Mouse (Mus musculus) CH12.LX (cell line): ENCODE results near the gene Grin3b. TPM values are rescaled to one million over a fixed set of nuclear protein-coding genes. Genes with fewer than 3 reads are reported as not detected.

Experiments used
- DNase-seq: peaks from one replicate; pipeline ENCODE4 v3.0.0-alpha.2; 2013; ENCODE audit errors: extremely low read depth
- H3K27ac ChIP-seq: 2 replicates; pipeline ENCODE4 v1.5.1; 2012; ENCODE audit warnings: low read depth, mild to moderate bottlenecking, control low read depth, moderate library complexity; ENCODE audit not compliant: insufficient read depth
- H3K27me3 ChIP-seq: replicated peaks from 2 replicates; pipeline ENCODE3; 2012; ENCODE audit warnings: inconsistent platforms
- H3K36me3 ChIP-seq, 2 experiments: replicated peaks in 1 of 2; 2 replicates each; pipeline versions ENCODE3 to v1.6.1; 2012; ENCODE audit warnings: inconsistent platforms in 1 of 2, low read length in 1 of 2, mild to moderate bottlenecking in 1 of 2, mixed read lengths in 1 of 2, moderate library complexity in 1 of 2; ENCODE audit not compliant: control insufficient read depth in 1 of 2, insufficient read depth in 1 of 2
- H3K4me1 ChIP-seq, 2 experiments: 2 replicates each; pipeline ENCODE4 v1.6.1; 2012; ENCODE audit warnings: inconsistent platforms in 1 of 2, moderate library complexity in 1 of 2; ENCODE audit not compliant: insufficient read depth in 2 of 2, control insufficient read depth in 1 of 2
- H3K4me2 ChIP-seq: 2 replicates; pipeline ENCODE4 v1.6.1; 2012; ENCODE audit warnings: low read depth, mild to moderate bottlenecking, control low read depth; ENCODE audit not compliant: poor library complexity, insufficient read depth, severe bottlenecking
- H3K4me3 ChIP-seq, 3 experiments: fragments of 150-350 bp in 1 of 3; sonication (generic) in 1 of 3; replicated peaks in 1 of 3; 2 replicates each; pipeline versions ENCODE3 to v1.5.1; 2011 to 2012; ENCODE audit warnings: low read depth in 2 of 3, low read length in 2 of 3, mild to moderate bottlenecking in 2 of 3, moderate library complexity in 2 of 3, control low read depth in 1 of 3, improper control_type of control experiment in 1 of 3, inconsistent platforms in 1 of 3, mixed read lengths in 1 of 3; ENCODE audit not compliant: poor library complexity in 1 of 3
- H3K79me2 ChIP-seq: replicated peaks from 2 replicates; pipeline ENCODE4 v1.6.1; 2012; ENCODE audit warnings: mild to moderate bottlenecking, moderate library complexity; ENCODE audit not compliant: control insufficient read depth, poor library complexity, insufficient read depth, severe bottlenecking; ENCODE audit errors: extremely low read depth
- H3K9ac ChIP-seq: 2 replicates; pipeline ENCODE4 v1.6.1; 2012; ENCODE audit warnings: low read depth, mild to moderate bottlenecking, control low read depth, moderate library complexity; ENCODE audit not compliant: insufficient read depth
- H3K9me3 ChIP-seq: replicated peaks from 2 replicates; pipeline ENCODE3; 2012; ENCODE audit warnings: low read length, inconsistent platforms, mixed read lengths
- BHLHE40 ChIP-seq: IDR thresholded peaks from 2 replicates; pipeline ENCODE4 v1.6.1; 2011; ENCODE audit warnings: mild to moderate bottlenecking, low read depth, low read length, improper control_type of control experiment
- CTCF ChIP-seq, 2 experiments: IDR thresholded peaks in 1 of 2; conservative IDR thresholded peaks in 1 of 2; 2 replicates each; pipeline ENCODE4 v1.5.1; 2011 to 2012; ENCODE audit warnings: low read depth in 2 of 2, low read length in 2 of 2, improper control_type of control experiment in 1 of 2, inconsistent platforms in 1 of 2, mild to moderate bottlenecking in 1 of 2, moderate library complexity in 1 of 2
- E2F4 ChIP-seq: IDR thresholded peaks from 2 replicates; pipeline ENCODE4 v1.6.1; 2011; ENCODE audit warnings: low read depth, low read length, improper control_type of control experiment; ENCODE audit not compliant: insufficient replicate concordance
- ELF1 ChIP-seq: IDR thresholded peaks from 2 replicates; pipeline ENCODE4 v1.6.1; 2014; ENCODE audit warnings: low read depth, mild to moderate bottlenecking, inconsistent platforms, low read length, improper control_type of control experiment
- EP300 ChIP-seq: IDR thresholded peaks from 2 replicates; pipeline ENCODE4 v1.6.1; 2011; ENCODE audit warnings: low read length, improper control_type of control experiment
- HCFC1 ChIP-seq: IDR thresholded peaks from 2 replicates; pipeline ENCODE4 v1.6.1; 2012; ENCODE audit warnings: low read depth, mild to moderate bottlenecking, inconsistent platforms, low read length, improper control_type of control experiment
- IRF4 ChIP-seq: IDR thresholded peaks from 2 replicates; pipeline ENCODE4 v1.6.1; 2014; ENCODE audit warnings: low read depth, mild to moderate bottlenecking, inconsistent platforms, low read length, improper control_type of control experiment
- JUN ChIP-seq: IDR thresholded peaks from 2 replicates; pipeline ENCODE4 v1.6.1; 2011; ENCODE audit warnings: low read depth, mild to moderate bottlenecking, low read length, improper control_type of control experiment, moderate library complexity; ENCODE audit not compliant: insufficient read depth
- JUND ChIP-seq: conservative IDR thresholded peaks from 2 replicates; pipeline ENCODE4 v1.6.1; 2011; ENCODE audit warnings: low read depth, low read length, improper control_type of control experiment
- KAT2A ChIP-seq: IDR thresholded peaks from 2 replicates; pipeline ENCODE4 v1.6.1; 2012; ENCODE audit warnings: low read length, improper control_type of control experiment, inconsistent platforms; ENCODE audit not compliant: insufficient replicate concordance
- MAFK ChIP-seq: IDR thresholded peaks from 2 replicates; pipeline ENCODE4 v1.6.1; 2011; ENCODE audit warnings: low read length, improper control_type of control experiment; ENCODE audit not compliant: insufficient replicate concordance
- MAX ChIP-seq: IDR thresholded peaks from 2 replicates; pipeline ENCODE4 v1.6.1; 2011; ENCODE audit warnings: low read length, improper control_type of control experiment
- MAZ ChIP-seq: IDR thresholded peaks from 2 replicates; pipeline ENCODE4 v1.6.1; 2012; ENCODE audit warnings: low read depth, mild to moderate bottlenecking, inconsistent platforms, low read length, improper control_type of control experiment, moderate library complexity
- MEF2A ChIP-seq: IDR thresholded peaks from 2 replicates; pipeline ENCODE4 v1.6.1; 2014; ENCODE audit warnings: low read depth, mild to moderate bottlenecking, inconsistent platforms, low read length, improper control_type of control experiment, borderline replicate concordance
- MXI1 ChIP-seq: IDR thresholded peaks from 2 replicates; pipeline ENCODE4 v1.6.1; 2011; ENCODE audit warnings: mild to moderate bottlenecking, low read depth, low read length, improper control_type of control experiment
- MYC ChIP-seq: IDR thresholded peaks from 2 replicates; pipeline ENCODE4 v1.6.1; 2011; ENCODE audit warnings: low read depth, mild to moderate bottlenecking, improper control_type of control experiment, low read length
- POLR2A ChIP-seq: IDR thresholded peaks from 2 replicates; pipeline ENCODE4 v1.6.1; 2011; ENCODE audit warnings: low read depth, mild to moderate bottlenecking, improper control_type of control experiment, low read length
- POLR2AphosphoS2 ChIP-seq: IDR thresholded peaks from 2 replicates; pipeline ENCODE4 v1.6.1; 2011; ENCODE audit warnings: low read depth, low read length, improper control_type of control experiment
- RAD21 ChIP-seq: IDR thresholded peaks from 2 replicates; pipeline ENCODE4 v1.6.1; 2011; ENCODE audit warnings: low read depth, mild to moderate bottlenecking, low read length, improper control_type of control experiment, moderate library complexity
- RCOR1 ChIP-seq: conservative IDR thresholded peaks from 2 replicates; pipeline ENCODE4 v1.6.1; 2012; ENCODE audit warnings: low read depth, mild to moderate bottlenecking, inconsistent platforms, low read length, improper control_type of control experiment
- TBP ChIP-seq: conservative IDR thresholded peaks from 2 replicates; pipeline ENCODE4 v1.6.1; 2011; ENCODE audit warnings: low read depth, low read length, improper control_type of control experiment
- UBTF ChIP-seq: IDR thresholded peaks from 2 replicates; pipeline ENCODE4 v1.6.1; 2012; ENCODE audit warnings: low read depth, mild to moderate bottlenecking, inconsistent platforms, low read length, improper control_type of control experiment, moderate library complexity
- USF1 ChIP-seq: IDR thresholded peaks from 2 replicates; pipeline ENCODE4 v1.6.1; 2014; ENCODE audit warnings: low read depth, mild to moderate bottlenecking, inconsistent platforms, low read length, improper control_type of control experiment
- USF2 ChIP-seq: conservative IDR thresholded peaks from 2 replicates; pipeline ENCODE4 v1.6.1; 2011; ENCODE audit warnings: low read depth, low read length, improper control_type of control experiment
- ZC3H11A ChIP-seq: IDR thresholded peaks from 2 replicates; pipeline ENCODE4 v1.6.1; 2012; ENCODE audit warnings: low read depth, mild to moderate bottlenecking, inconsistent platforms, low read length, improper control_type of control experiment
- ZMIZ1 ChIP-seq: IDR thresholded peaks from 2 replicates; pipeline ENCODE4 v1.6.1; 2012; ENCODE audit warnings: low read depth, mild to moderate bottlenecking, inconsistent platforms, low read length, improper control_type of control experiment
- ZNF384 ChIP-seq: IDR thresholded peaks from 2 replicates; pipeline ENCODE4 v1.6.1; 2012; ENCODE audit warnings: low read depth, low read length, improper control_type of control experiment, inconsistent platforms
- dilution Hi-C: fragments of 300-500 bp; cut with MboI; formaldehyde crosslinking; loops from 2 replicates; pipeline ENCODE4 v1.14.3; 2020; ENCODE audit warnings: low sequenced_read_pairs; ENCODE audit not compliant: extremely low pct_unique_long_range_greater_than_20kb, extremely low pct_ligation_motif_present
- in situ Hi-C: fragments of 300-500 bp; cut with MboI; formaldehyde crosslinking; loops from 3 replicates; pipeline ENCODE4 v1.14.3; 2019; ENCODE audit warnings: low sequenced_read_pairs, low pct_ligation_motif_present, low pct_unique_long_range_greater_than_20kb, mixed read lengths
- polyA plus RNA-seq: library from polyadenylated mRNA; unstranded; fragments of >175 nt; gene quantifications from 2 replicates; pipeline ENCODE4 v1.2.1, GENCODE M21; 2012; ENCODE audit warnings: low read depth; ENCODE audit not compliant: insufficient read length
- total RNA-seq, 2 experiments: library from RNA; depleted of rRNA; stranded (reverse); fragments of 300-350 nt in 1 of 2; fragments of >200 nt in 1 of 2; gene quantifications; 2 replicates each; pipeline ENCODE4 v1.2.3; 2012 to 2014

Grin3b gene
- total and polyA plus RNA-seq, 3 experiments, result 0.27 to 0.59 (median 0.56) TPM

DNA sequence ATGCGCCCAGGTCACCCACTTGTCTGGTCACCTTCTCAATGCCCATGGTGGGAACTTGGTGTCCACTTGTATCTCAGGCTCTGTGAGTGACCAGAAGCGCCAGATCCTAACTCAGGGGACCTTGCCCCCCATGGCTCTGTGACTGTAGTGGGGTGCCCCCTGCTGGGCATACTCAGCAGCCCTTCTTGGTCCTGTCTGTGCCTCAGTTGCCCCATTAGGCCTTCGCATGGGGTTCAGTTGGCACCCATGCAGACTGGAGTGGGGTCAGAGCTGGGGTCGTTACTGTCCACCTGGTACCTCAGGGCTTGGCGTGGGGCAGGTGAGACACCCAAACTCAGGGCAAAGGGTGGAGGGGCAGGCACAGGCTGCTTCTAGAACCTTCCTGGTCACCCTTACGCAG is 16.6 kb upstream of the Grin3b start (continued):
- TF ChIP-seq MXI1, result no peak
- TF ChIP-seq HCFC1, result no peak
- TF ChIP-seq MAFK, result no peak
- no peak for TF ChIP-seq USF1
- no peak for TF ChIP-seq USF2
- TF ChIP-seq RCOR1, result no peak
- TF ChIP-seq JUN, result no peak
- 0 out of 2 replicates have a peak, but pooled peaks have one; percentile 14 for TF ChIP-seq ZC3H11A
- TF ChIP-seq BHLHE40, result no peak
- TF ChIP-seq MAZ, result no peak
- TF ChIP-seq POLR2AphosphoS2, result no peak; the same call in 1 of the 2 replicates
- TF ChIP-seq MAX, result no peak
- no peak for TF ChIP-seq EP300

DNA sequence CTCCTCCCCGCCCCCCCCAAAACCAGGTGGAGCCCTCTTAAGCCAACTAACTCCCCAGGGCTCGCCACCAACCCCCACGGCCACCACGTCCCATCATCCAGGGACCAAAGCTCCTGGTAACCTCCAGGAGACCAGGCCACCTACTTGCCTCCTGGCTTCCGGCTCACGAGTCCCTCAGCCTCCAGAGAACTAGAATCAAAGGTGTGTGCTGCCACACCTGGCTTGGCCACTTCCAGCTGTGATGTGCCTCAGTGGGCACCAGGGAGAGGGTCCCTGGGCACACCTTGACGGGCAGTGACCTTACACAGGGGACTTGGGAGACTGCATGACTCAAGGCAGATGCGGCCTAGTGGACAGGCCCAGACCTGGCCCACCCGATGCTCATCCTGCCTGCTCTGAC is 14.8 kb upstream of the Grin3b start:
- Histone ChIP-seq H3K4me1 (peaks cover 23 to 52% of the 10 kb centered on the region in 2 experiments), H3K9me3 (no peaks in the 10 kb centered on the region)
- in situ Hi-C loops, result no loop called here
- no peak for DNase-seq
- TF ChIP-seq MXI1 (no peak; the same call in 1 of the 2 replicates), POLR2AphosphoS2 (peak; percentile 5; the same call in 1 of the 2 replicates)
- TF ChIP-seq, all 38 proteins: peak for 1
- Histone ChIP-seq H3K27ac (peak overlapping the region; percentile 53), H3K27me3 (no peaks in the 10 kb centered on the region), H3K9ac (no peak overlapping the region), H3K36me3 (peaks cover 23 to 36% of the 10 kb centered on the region in 2 experiments), H3K4me3 (no peak overlapping the region), H3K4me2 (no peak overlapping the region), H3K79me2 (peaks cover 7% of the 10 kb centered on the region)
- dilution Hi-C loops, result no loop called here

DNA sequence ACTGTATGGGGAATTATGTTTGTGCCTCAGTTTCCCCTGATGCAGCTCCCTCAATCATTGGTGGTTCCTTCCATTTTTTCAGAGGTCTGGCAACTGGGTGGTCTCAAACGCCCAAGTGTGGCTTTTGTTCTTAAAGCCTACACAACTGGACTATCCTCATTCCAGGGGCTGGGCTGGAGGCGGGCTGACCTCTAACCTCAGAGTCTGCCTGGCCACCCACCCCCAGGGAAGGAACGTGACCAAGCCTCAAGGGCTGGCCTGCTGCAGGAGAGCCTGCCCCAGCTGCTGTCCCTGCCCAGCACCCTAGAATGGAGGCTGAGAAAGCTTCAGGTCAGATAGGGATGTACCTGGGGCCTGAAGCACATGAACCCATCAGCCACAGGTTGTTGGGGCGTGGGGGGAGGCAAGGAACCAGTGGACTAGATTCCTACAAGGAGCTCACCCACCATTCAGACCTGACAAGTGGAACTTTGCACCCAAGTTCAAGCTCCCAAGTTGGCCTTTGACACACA is 13.8 kb upstream of the Grin3b start:
- no peak overlapping the region for H3K27ac ChIP-seq
- peaks cover 17% of the 10 kb centered on the region for H3K79me2 ChIP-seq
- DNase-seq, result no peak
- peaks cover 16 to 34% of the 10 kb centered on the region in 2 experiments for H3K36me3 ChIP-seq
- H3K9ac ChIP-seq, result no peak overlapping the region
- peaks cover 29 to 61% of the 10 kb centered on the region in 2 experiments for H3K4me1 ChIP-seq
- dilution Hi-C loops (no loop called here), in situ Hi-C loops (no loop called here)
- no peaks in the 10 kb centered on the region for H3K27me3 ChIP-seq
- TF ChIP-seq IRF4, result no peak
- TF ChIP-seq RCOR1, result no peak
- no peak for TF ChIP-seq ZNF384
- no peak for TF ChIP-seq E2F4
- no peak; the same call in 1 of the 2 replicates for TF ChIP-seq POLR2AphosphoS2
- TF ChIP-seq UBTF, result no peak
- TF ChIP-seq JUND, result no peak
- TF ChIP-seq RAD21, result no peak
- TF ChIP-seq MXI1, result no peak
- TF ChIP-seq POLR2A, result no peak; the same call in 1 of the 2 replicates
- TF ChIP-seq ZMIZ1, result no peak
- TF ChIP-seq MYC, result no peak
- TF ChIP-seq CTCF (conservative IDR thresholded peaks at IDR 0.05 in 1 of 2, IDR thresholded peaks at IDR 0.05 in 1 of 2; ENCODE audit: low read depth in 2 of 2, low read length in 2 of 2), result no peak
- no peak for TF ChIP-seq USF2
- no peak for TF ChIP-seq TBP
- TF ChIP-seq EP300, result no peak
- no peak for TF ChIP-seq JUN
- TF ChIP-seq KAT2A, result no peak
- TF ChIP-seq MEF2A, result no peak
- TF ChIP-seq ELF1, result no peak
- H3K4me3 ChIP-seq, result no peak overlapping the region
- H3K9me3 ChIP-seq, result no peaks in the 10 kb centered on the region
- H3K4me2 ChIP-seq, result no peak overlapping the region
